Mouse (Mus musculus) midbrain, postnatal 0 days (tissue): ENCODE measurements at regions not wholly inside any gene's neighbourhood (a gene's known extent, or its start where the extent isn't known, plus 50 kb on each side); places are given as distances from the start of the nearest gene placed in this dataset.

Source experiments
- ATAC-seq: fragments of 200-750 bp; cut with Nextera tagmentation; 2 replicates; pipeline ENCODE4 v1.8.0; 2017; ENCODE audit warnings: moderate number of reproducible peaks, mild to moderate bottlenecking, moderate TSS enrichment, moderate library complexity; ENCODE audit not compliant: low FRiP score
- DNase-seq: peaks from one replicate; pipeline ENCODE4 v3.0.0-alpha.2; 2015; ENCODE audit warnings: low spot score
- H3K27ac ChIP-seq: fragments of 300-500 bp; sonication (generic); 2 replicates; pipeline ENCODE4 v1.5.1; 2014; ENCODE audit warnings: low read depth, mild to moderate bottlenecking, low read length, mixed read lengths
- H3K27me3 ChIP-seq: fragments of 300-500 bp; sonication (generic); 2 replicates; pipeline ENCODE4 v1.6.1; 2014; ENCODE audit warnings: low read length, control low read depth, mixed read lengths; ENCODE audit not compliant: insufficient read depth
- H3K36me3 ChIP-seq: fragments of 300-500 bp; sonication (generic); 2 replicates; pipeline ENCODE4 v1.6.1; 2014; ENCODE audit warnings: low read length, control low read depth, mixed read lengths; ENCODE audit not compliant: insufficient read depth
- H3K4me1 ChIP-seq: fragments of 300-500 bp; sonication (generic); 2 replicates; pipeline ENCODE4 v1.6.1; 2014; ENCODE audit warnings: mild to moderate bottlenecking, control low read depth, antibody characterized with exemption, low read length, mixed read lengths; ENCODE audit not compliant: insufficient read depth
- H3K4me2 ChIP-seq: fragments of 300-500 bp; sonication (generic); 2 replicates; pipeline ENCODE4 v1.6.1; 2014; ENCODE audit warnings: low read depth, mild to moderate bottlenecking, low read length, mixed read lengths; ENCODE audit not compliant: poor library complexity, severe bottlenecking
- H3K4me3 ChIP-seq: fragments of 300-500 bp; sonication (generic); 2 replicates; pipeline ENCODE4 v1.5.1; 2014; ENCODE audit warnings: low read depth, mild to moderate bottlenecking, low read length, moderate library complexity
- H3K9ac ChIP-seq: fragments of 300-500 bp; sonication (generic); replicated peaks from 2 replicates; pipeline ENCODE4 v1.6.1; 2014; ENCODE audit warnings: mild to moderate bottlenecking, low read length, moderate library complexity, mixed read lengths; ENCODE audit not compliant: poor library complexity, severe bottlenecking
- H3K9me3 ChIP-seq: fragments of 300-500 bp; sonication (generic); 2 replicates; pipeline ENCODE4 v1.6.1; 2016; ENCODE audit warnings: low read length, control low read depth
- CTCF ChIP-seq: IDR thresholded peaks from 2 replicates; pipeline ENCODE4 v1.5.1; 2016; ENCODE audit warnings: antibody characterized with exemption, mild to moderate bottlenecking
- WGBS: fragments of 180-500 bp; shearing (Covaris S2); extraction: QIAGEN DNeasy Blood & Tissue Kit; methylation state at CpG from one replicate; pipeline ENCODE4 v1.1.7; 2014; 5-methylcytosine and 5-hydroxymethylcytosine counted together

GRCm38 (mm10) chr16:30762898-30763595, 163.5 kb downstream of the Fam43a start:
- Histone ChIP-seq H3K9ac (no peak overlapping the region), H3K4me2 (no peak overlapping the region), H3K27me3 (no peaks in the 10 kb centered on the region), H3K9me3 (no peaks in the 10 kb centered on the region), H3K27ac (no peak overlapping the region), H3K4me3 (no peak overlapping the region), H3K4me1 (no peaks in the 10 kb centered on the region), H3K36me3 (no peaks in the 10 kb centered on the region)
- no peak for TF ChIP-seq CTCF
- no peak for ATAC-seq
- DNase-seq: no peak
- WGBS: 75% methylated on average over 14 of the region's 14 CpGs

GRCm38 (mm10) chr16:30765591-30765990, 166.1 kb downstream of the Fam43a start:
- Histone ChIP-seq H3K36me3 (no peaks in the 10 kb centered on the region), H3K4me2 (no peak overlapping the region), H3K4me1 (no peaks in the 10 kb centered on the region), H3K4me3 (no peak overlapping the region), H3K27ac (no peak overlapping the region), H3K9ac (no peak overlapping the region), H3K27me3 (no peaks in the 10 kb centered on the region), H3K9me3 (no peaks in the 10 kb centered on the region)
- DNase-seq: no peak
- TF ChIP-seq CTCF: no peak
- ATAC-seq: no peak
- WGBS: 89% methylated on average over 4 of the region's 4 CpGs

DNA sequence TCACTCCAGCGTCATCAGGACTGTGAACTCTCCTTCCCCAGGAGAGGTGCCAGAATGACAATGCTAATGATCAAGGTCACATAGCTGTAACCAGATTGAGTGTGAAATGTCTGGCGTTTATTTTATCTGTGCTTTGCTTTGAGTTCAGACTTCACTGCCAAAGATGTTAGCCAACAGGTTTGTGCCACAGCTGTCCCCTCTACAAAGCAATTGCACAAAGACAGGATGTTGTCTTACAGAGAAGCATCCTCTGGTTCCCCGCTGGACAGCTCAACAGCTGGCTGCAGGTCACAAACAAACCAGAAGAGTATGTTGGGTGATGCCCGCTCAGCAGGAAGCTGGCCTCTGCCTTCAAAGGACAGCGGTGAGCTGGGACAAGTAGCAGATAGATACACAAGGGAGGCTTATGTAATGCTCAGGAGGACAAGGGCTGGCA, 169.5 kb downstream of the Fam43a start:
- Histone ChIP-seq H3K9ac (no peak overlapping the region), H3K4me2 (no peak overlapping the region), H3K27me3 (no peaks in the 10 kb centered on the region), H3K27ac (no peak overlapping the region), H3K4me3 (no peak overlapping the region), H3K36me3 (no peaks in the 10 kb centered on the region), H3K4me1 (no peaks in the 10 kb centered on the region), H3K9me3 (no peaks in the 10 kb centered on the region)
- WGBS: 32% methylated on average over 5 of the region's 5 CpGs
- ATAC-seq: no peak
- no peak for TF ChIP-seq CTCF
- no peak for DNase-seq

DNA sequence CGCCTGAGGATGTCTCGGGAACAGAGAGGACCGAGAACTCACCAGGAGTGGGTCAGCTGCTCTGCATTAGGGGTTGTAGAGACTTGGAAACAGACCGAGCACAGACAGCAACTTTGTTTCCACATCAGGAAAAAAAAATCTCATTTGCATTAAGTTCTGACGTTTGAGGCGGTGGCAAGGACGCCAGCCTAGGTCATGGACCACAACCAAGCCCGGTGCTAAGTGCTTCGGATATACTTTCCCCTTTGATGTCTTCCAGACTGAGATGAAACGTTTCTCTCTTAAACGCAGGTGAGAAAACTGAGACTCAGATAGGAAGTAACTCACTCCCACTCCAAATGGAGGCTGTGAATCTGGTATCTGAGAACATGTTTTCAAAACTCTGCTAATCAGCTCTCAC, 169.9 kb downstream of the Fam43a start:
- no peak overlapping the region for H3K4me2 ChIP-seq
- H3K27me3 ChIP-seq: no peaks in the 10 kb centered on the region
- H3K4me1 ChIP-seq: no peaks in the 10 kb centered on the region
- no peak overlapping the region for H3K27ac ChIP-seq
- 40% methylated on average over 11 of the region's 11 CpGs for WGBS
- no peak overlapping the region for H3K4me3 ChIP-seq
- ATAC-seq (no peak), DNase-seq (no peak)
- H3K9me3 ChIP-seq: no peaks in the 10 kb centered on the region
- TF ChIP-seq CTCF: no peak
- no peaks in the 10 kb centered on the region for H3K36me3 ChIP-seq
- H3K9ac ChIP-seq: no peak overlapping the region

- H3K9ac ChIP-seq: no peak overlapping the region
- no peak overlapping the region for H3K4me3 ChIP-seq
- WGBS: 80% methylated on average over 3 of the region's 3 CpGs
- no peaks in the 10 kb centered on the region for H3K4me1 ChIP-seq
- DNase-seq (no peak), ATAC-seq (no peak)
- H3K4me2 ChIP-seq: no peak overlapping the region
- no peak for TF ChIP-seq CTCF
- H3K27ac ChIP-seq: no peak overlapping the region
- H3K36me3 ChIP-seq: no peaks in the 10 kb centered on the region
- no peaks in the 10 kb centered on the region for H3K9me3 ChIP-seq
- H3K27me3 ChIP-seq: no peaks in the 10 kb centered on the region
These were observed 173.3 kb downstream of the Fam43a start for GRCm38 (mm10) chr16:30772802-30773201.

GRCm38 (mm10) chr16:30774951-30775661, 175.6 kb downstream of the Fam43a start:
- 74% methylated on average over 14 of the region's 14 CpGs for WGBS
- Histone ChIP-seq H3K36me3 (no peaks in the 10 kb centered on the region), H3K4me1 (no peaks in the 10 kb centered on the region), H3K4me3 (no peak overlapping the region), H3K27me3 (no peaks in the 10 kb centered on the region), H3K4me2 (no peak overlapping the region), H3K27ac (no peak overlapping the region), H3K9ac (no peak overlapping the region), H3K9me3 (no peaks in the 10 kb centered on the region)
- ATAC-seq: no peak
- peak; percentile 43 for DNase-seq
- TF ChIP-seq CTCF: no peak
